Mouse (Mus musculus) myocyte (in vitro differentiated cells): ENCODE results near the gene Flot1. TPM values are rescaled to one million over a fixed set of nuclear protein-coding genes. Genes with fewer than 3 reads are reported as not detected.
A peak's percentile ranks its signal among the peaks of the same experiment; 100 is the strongest.

Source experiments
- H3K27me3 ChIP-seq: one replicate; pipeline ENCODE4 v1.6.1; 2011; ENCODE audit not compliant: control insufficient read depth, insufficient read depth, insufficient read length
- H3K36me3 ChIP-seq: one replicate; pipeline ENCODE4 v1.6.1; 2011; ENCODE audit not compliant: control insufficient read depth, insufficient read depth
- H3K4me2 ChIP-seq: one replicate; pipeline ENCODE4 v1.6.1; 2011; ENCODE audit warnings: low read depth, control low read depth
- H3K4me3 ChIP-seq: one replicate; pipeline ENCODE4 v1.5.1; 2011; ENCODE audit warnings: mild to moderate bottlenecking, control low read depth, moderate library complexity
- H3K79me2 ChIP-seq: one replicate; pipeline ENCODE4 v1.6.1; 2011; ENCODE audit not compliant: control insufficient read depth, insufficient read depth
- H3ac ChIP-seq: one replicate; pipeline ENCODE4 v1.6.1; 2011; ENCODE audit not compliant: control insufficient read depth, insufficient read length
- CEBPB ChIP-seq: IDR thresholded peaks from 2 replicates; pipeline ENCODE4 v1.6.1; 2011; ENCODE audit warnings: mild to moderate bottlenecking, moderate library complexity; ENCODE audit not compliant: poor library complexity, insufficient read depth, severe bottlenecking
- E2F4 ChIP-seq: IDR thresholded peaks from one replicate; pipeline ENCODE4 v1.6.1; 2011; ENCODE audit warnings: mild to moderate bottlenecking, control low read depth, moderate library complexity; ENCODE audit not compliant: insufficient read depth
- MAX ChIP-seq: IDR thresholded peaks from one replicate; pipeline ENCODE4 v1.6.1; 2011; ENCODE audit warnings: low read depth, mild to moderate bottlenecking, control low read depth
- MYOD1 ChIP-seq, 3 experiments: IDR thresholded peaks; one replicate each; pipeline ENCODE4 v1.6.1; 2011; ENCODE audit warnings: control low read depth in 2 of 3, low read depth in 2 of 3, mild to moderate bottlenecking in 2 of 3, moderate library complexity in 1 of 3; ENCODE audit not compliant: insufficient read length in 2 of 3, control insufficient read depth in 1 of 3
- MYOG ChIP-seq, 3 experiments: IDR thresholded peaks; one replicate each; pipeline ENCODE4 v1.6.1; 2011; ENCODE audit warnings: control low read depth in 2 of 3, low read depth in 2 of 3, mild to moderate bottlenecking in 2 of 3; ENCODE audit not compliant: insufficient read length in 2 of 3, control insufficient read depth in 1 of 3, insufficient read depth in 1 of 3
- POLR2A ChIP-seq: IDR thresholded peaks from one replicate; pipeline ENCODE4 v1.6.1; 2011; ENCODE audit warnings: low read depth, mild to moderate bottlenecking, control low read depth, moderate library complexity; ENCODE audit not compliant: insufficient read length
- POLR2AphosphoS2 ChIP-seq: IDR thresholded peaks from one replicate; pipeline ENCODE4 v1.6.1; 2011; ENCODE audit warnings: low read depth, control low read depth; ENCODE audit not compliant: insufficient read length
- REST ChIP-seq: IDR thresholded peaks from one replicate; pipeline ENCODE4 v1.6.1; 2011; ENCODE audit warnings: mild to moderate bottlenecking, control low read depth, moderate library complexity; ENCODE audit not compliant: insufficient read depth, insufficient read length
- SRF ChIP-seq: IDR thresholded peaks from one replicate; pipeline ENCODE4 v1.6.1; 2011; ENCODE audit warnings: low read depth; ENCODE audit not compliant: control insufficient read depth, insufficient read length
- TCF12 ChIP-seq: IDR thresholded peaks from one replicate; pipeline ENCODE4 v1.6.1; 2011; ENCODE audit warnings: mild to moderate bottlenecking, control low read depth; ENCODE audit not compliant: poor library complexity, insufficient read depth, severe bottlenecking
- TCF3 ChIP-seq: IDR thresholded peaks from one replicate; pipeline ENCODE4 v1.6.1; 2011; ENCODE audit warnings: low read depth, control low read depth; ENCODE audit not compliant: insufficient read length
- USF1 ChIP-seq: IDR thresholded peaks from one replicate; pipeline ENCODE4 v1.6.1; 2011; ENCODE audit warnings: low read depth, mild to moderate bottlenecking, control low read depth, moderate library complexity
- polyA plus RNA-seq: library from polyadenylated mRNA; unstranded; fragments of >200 nt; fragmentation: generic; extraction: Trizol; gene quantifications from one replicate; pipeline ENCODE4 v1.2.1, GENCODE M21; 2012; ENCODE audit warnings: missing spikeins

The Flot1 gene
- polyA plus RNA-seq, 1 experiment, result 107 TPM

DNA sequence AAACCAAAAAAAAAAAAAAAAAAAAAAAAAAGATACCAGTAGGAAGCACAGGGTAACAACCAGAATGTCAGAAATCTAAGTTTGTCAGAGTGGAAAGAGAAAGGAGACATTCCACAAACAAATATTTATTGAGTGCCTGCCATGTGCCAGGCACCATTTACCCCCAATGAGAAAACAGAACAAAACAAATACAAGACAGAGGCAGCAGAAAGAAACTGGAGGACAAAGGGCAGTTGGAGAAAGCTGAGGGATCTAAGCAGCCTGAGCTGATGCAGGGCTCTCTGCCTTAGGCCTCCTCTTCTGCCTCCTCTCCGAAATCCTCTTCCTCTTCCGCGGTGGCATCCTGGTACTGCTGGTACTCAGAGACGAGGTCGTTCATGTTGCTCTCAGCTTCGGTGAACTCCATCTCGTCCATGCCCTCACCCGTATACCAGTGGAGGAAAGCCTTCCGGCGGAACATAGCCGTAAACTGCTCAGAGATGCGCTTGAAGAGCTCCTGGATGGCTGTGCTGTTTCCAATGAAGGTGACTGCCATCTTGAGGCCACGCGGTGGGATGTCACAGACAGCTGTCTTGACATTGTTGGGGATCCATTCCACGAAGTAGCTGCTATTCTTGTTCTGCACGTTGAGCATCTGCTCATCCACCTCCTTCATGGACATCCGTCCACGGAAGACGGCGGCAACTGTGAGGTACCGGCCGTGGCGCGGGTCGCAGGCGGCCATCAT, 11.8 kb downstream of the Flot1 start:
- H3K4me3 ChIP-seq, result peak overlapping the region; percentile 96
- H3ac ChIP-seq, result peak overlapping the region; percentile 4
- H3K36me3 ChIP-seq, result peaks cover 34% of the 10 kb centered on the region
- H3K27me3 ChIP-seq, result no peaks in the 10 kb centered on the region
- peak; percentile 29 for TF ChIP-seq POLR2AphosphoS2
- no peak for TF ChIP-seq USF1
- TF ChIP-seq MAX, result no peak
- TF ChIP-seq MYOG (IDR thresholded peaks at IDR 0.05; ENCODE audit: control insufficient read depth in 1 of 3, insufficient read depth in 1 of 3, insufficient read length in 2 of 3, low read depth in 2 of 3), result peak in 1 of 3 experiments; percentile 47
- TF ChIP-seq MYOD1 (IDR thresholded peaks at IDR 0.05; ENCODE audit: control insufficient read depth in 1 of 3, insufficient read length in 2 of 3, low read depth in 2 of 3), result peak in 1 of 3 experiments; percentile 25
- no peak for TF ChIP-seq SRF
- no peak for TF ChIP-seq REST
- peak; percentile 19 for TF ChIP-seq POLR2A
- no peak for TF ChIP-seq TCF3
- no peak for TF ChIP-seq E2F4
- TF ChIP-seq TCF12, result no peak
- no peak for TF ChIP-seq CEBPB
- peaks cover 44% of the 10 kb centered on the region for H3K79me2 ChIP-seq
- H3K4me2 ChIP-seq, result peak overlapping the region; percentile 92

DNA sequence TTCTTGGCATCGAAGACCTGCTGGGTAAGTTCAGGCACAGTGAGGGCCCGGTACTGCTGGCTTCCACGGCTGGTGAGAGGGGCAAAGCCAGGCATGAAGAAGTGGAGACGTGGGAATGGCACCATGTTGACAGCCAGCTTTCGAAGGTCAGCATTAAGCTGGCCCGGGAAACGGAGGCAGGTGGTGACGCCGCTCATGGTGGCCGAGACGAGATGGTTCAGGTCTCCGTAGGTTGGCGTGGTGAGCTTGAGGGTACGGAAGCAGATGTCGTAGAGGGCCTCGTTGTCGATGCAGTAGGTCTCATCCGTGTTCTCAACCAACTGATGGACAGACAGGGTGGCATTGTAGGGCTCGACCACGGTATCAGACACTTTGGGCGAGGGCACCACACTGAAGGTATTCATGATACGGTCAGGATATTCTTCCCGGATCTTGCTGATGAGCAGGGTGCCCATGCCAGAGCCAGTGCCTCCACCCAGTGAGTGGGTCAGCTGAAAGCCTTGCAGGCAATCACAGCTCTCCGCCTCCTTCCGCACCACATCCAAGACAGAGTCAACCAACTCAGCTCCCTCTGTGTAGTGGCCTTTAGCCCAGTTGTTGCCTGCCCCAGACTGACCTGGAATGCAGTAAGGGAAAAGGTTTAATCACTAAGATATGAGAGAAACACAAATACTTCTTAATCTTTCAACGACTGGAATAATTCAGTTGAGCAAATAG, 12.6 kb downstream of the Flot1 start:
- Histone ChIP-seq H3K36me3 (peaks cover 34% of the 10 kb centered on the region), H3ac (peak overlapping the region; percentile 4), H3K4me2 (peak overlapping the region; percentile 92), H3K27me3 (no peaks in the 10 kb centered on the region), H3K4me3 (peak overlapping the region; percentile 96), H3K79me2 (peaks cover 45% of the 10 kb centered on the region)
- TF ChIP-seq TCF12 (no peak), SRF (no peak), USF1 (no peak), CEBPB (no peak), REST (no peak), TCF3 (no peak), MYOG (IDR thresholded peaks at IDR 0.05; ENCODE audit: control insufficient read depth in 1 of 3, insufficient read depth in 1 of 3, insufficient read length in 2 of 3, low read depth in 2 of 3) (no peak), MYOD1 (IDR thresholded peaks at IDR 0.05; ENCODE audit: control insufficient read depth in 1 of 3, insufficient read length in 2 of 3, low read depth in 2 of 3) (no peak), POLR2AphosphoS2 (peak; percentile 90), POLR2A (peak; percentile 33), E2F4 (no peak), MAX (no peak)

DNA sequence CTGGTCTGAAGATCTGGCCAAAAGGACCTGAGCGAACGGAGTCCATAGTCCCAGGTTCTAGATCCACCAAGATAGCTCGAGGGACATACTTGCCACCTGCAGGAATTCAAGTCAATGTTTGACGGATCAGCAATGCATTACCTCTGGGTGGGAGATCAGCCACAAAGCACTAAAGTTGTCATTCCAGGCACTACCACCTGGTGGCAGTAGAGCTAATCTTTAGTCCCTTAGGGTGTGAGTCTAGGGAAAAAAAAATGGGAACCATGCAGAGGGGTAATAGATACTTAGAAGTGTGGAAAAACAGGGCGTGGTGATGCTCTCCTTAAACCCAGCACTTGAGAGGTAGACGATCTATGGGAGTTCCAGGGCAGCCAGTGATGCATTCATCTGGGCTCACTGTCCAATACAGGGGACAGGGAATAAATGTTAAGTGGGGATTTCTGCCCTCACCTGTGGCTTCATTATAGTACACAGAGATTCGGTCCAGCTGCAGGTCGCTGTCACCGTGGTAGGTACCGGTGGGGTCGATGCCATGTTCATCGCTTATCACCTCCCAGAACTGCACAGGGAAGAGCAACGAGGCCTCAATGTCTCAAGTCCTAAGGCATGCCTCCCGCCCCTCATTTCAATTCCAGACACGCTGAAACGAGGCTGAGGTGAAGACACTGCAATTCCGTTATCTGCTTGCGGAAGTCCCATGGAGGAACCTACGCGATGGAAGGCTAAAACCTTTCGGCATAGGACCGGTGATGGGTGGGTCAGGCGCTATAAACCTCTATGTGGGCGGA, 13.3 kb downstream of the Flot1 start:
- H3K79me2 ChIP-seq, result peaks cover 47% of the 10 kb centered on the region
- H3ac ChIP-seq, result peak overlapping the region; percentile 32
- H3K4me2 ChIP-seq, result peak overlapping the region; percentile 92
- H3K36me3 ChIP-seq, result peaks cover 31% of the 10 kb centered on the region
- H3K4me3 ChIP-seq, result peak overlapping the region; percentile 96
- H3K27me3 ChIP-seq, result no peaks in the 10 kb centered on the region
- TF ChIP-seq POLR2A (peak; percentile 27), MYOD1 (IDR thresholded peaks at IDR 0.05; ENCODE audit: control insufficient read depth in 1 of 3, insufficient read length in 2 of 3, low read depth in 2 of 3) (no peak)

DNA sequence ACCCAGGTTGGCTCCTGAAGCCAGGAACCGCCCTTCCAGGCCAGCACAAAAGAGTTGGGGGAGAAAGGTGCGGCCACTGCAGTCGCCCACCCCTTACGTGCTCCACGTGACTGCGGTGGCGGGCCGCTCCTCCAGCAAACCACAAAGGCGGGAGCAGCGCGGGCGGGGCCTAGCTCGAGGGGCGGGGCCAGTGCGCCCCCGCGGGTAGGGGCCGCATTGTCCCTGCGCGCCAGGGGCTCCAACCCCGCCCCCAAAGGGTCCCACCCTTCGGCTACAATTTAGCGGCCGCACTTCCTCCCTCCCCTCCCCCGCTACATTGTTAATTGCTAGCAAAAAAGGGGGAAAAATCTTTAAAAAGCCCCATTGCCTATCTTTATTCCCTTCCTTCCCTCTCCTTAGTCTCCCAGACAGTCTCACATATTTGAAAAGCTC, 14.0 kb downstream of the Flot1 start:
- Histone ChIP-seq H3K79me2 (peaks cover 50% of the 10 kb centered on the region), H3K36me3 (peaks cover 30% of the 10 kb centered on the region), H3K27me3 (no peaks in the 10 kb centered on the region), H3K4me3 (peak overlapping the region; percentile 96), H3K4me2 (peak overlapping the region; percentile 92), H3ac (peak overlapping the region; percentile 32)
- TF ChIP-seq POLR2A (peak; percentile 41), MYOG (IDR thresholded peaks at IDR 0.05; ENCODE audit: control insufficient read depth in 1 of 3, insufficient read depth in 1 of 3, insufficient read length in 2 of 3, low read depth in 2 of 3) (peak in 1 of 3 experiments; percentile 20), SRF (no peak), REST (no peak), TCF3 (no peak), CEBPB (no peak), TCF12 (no peak), MYOD1 (IDR thresholded peaks at IDR 0.05; ENCODE audit: control insufficient read depth in 1 of 3, insufficient read length in 2 of 3, low read depth in 2 of 3) (peak in 1 of 3 experiments; percentile 40), MAX (no peak), POLR2AphosphoS2 (peak; percentile 89), USF1 (peak; percentile 85), E2F4 (peak; percentile 33)
